Mouse (Mus musculus) liver, adult (tissue): ENCODE data around the gene Tmem213.

Experiments
- GATA4 ChIP-seq: IDR thresholded peaks from 2 replicates; pipeline ENCODE4 v1.6.1; 2014; ENCODE audit warnings: mild to moderate bottlenecking, low read length; ENCODE audit not compliant: insufficient replicate concordance

Tmem213 gene

GRCm38 (mm10) chr6:38109160-38109795 is at the start of gene Tmem213:
TSS of gene Tmem213 (plus strand) at chr6:38109255.
- no peak for TF ChIP-seq GATA4

GRCm38 (mm10) chr6:38064621-38065020 is 44.4 kb upstream of the Tmem213 start:
- no peak for TF ChIP-seq GATA4

GRCm38 (mm10) chr6:38065122-38065500 is 43.9 kb upstream of the Tmem213 start:
- no peak for TF ChIP-seq GATA4

GRCm38 (mm10) chr6:38065501-38066122 is 43.4 kb upstream of the Tmem213 start:
- TF ChIP-seq GATA4 = no peak

- no peak for TF ChIP-seq GATA4
These were observed 42.8 kb upstream of the Tmem213 start for GRCm38 (mm10) chr6:38066215-38066614.

GRCm38 (mm10) chr6:38071256-38071655 is 37.8 kb upstream of the Tmem213 start:
- TF ChIP-seq GATA4 = no peak

- no peak for TF ChIP-seq GATA4
These were observed 36.8 kb upstream of the Tmem213 start for GRCm38 (mm10) chr6:38072137-38072796.

GRCm38 (mm10) chr6:38073592-38073991 is 35.5 kb upstream of the Tmem213 start:
- no peak for TF ChIP-seq GATA4

- TF ChIP-seq GATA4 = no peak
These were observed 28.7 kb upstream of the Tmem213 start for GRCm38 (mm10) chr6:38080364-38080763.

GRCm38 (mm10) chr6:38081727-38082341 is 27.2 kb upstream of the Tmem213 start:
- TF ChIP-seq GATA4 = no peak

- no peak for TF ChIP-seq GATA4
These were observed 25.9 kb upstream of the Tmem213 start for GRCm38 (mm10) chr6:38083204-38083603.

GRCm38 (mm10) chr6:38087242-38088026 is 21.6 kb upstream of the Tmem213 start:
- TF ChIP-seq GATA4 = no peak

GRCm38 (mm10) chr6:38092539-38092938 is 16.5 kb upstream of the Tmem213 start:
- no peak for TF ChIP-seq GATA4

- TF ChIP-seq GATA4 = no peak
These were observed 14.4 kb upstream of the Tmem213 start for GRCm38 (mm10) chr6:38094701-38095100.

- TF ChIP-seq GATA4 = no peak
These were observed 12.1 kb upstream of the Tmem213 start for GRCm38 (mm10) chr6:38096961-38097370.
